Mouse (Mus musculus) heart, embryonic 11.5 days (tissue): Measurements from ENCODE around the gene Apol9a. TPM values are rescaled to one million over a fixed set of nuclear protein-coding genes. Genes with fewer than 3 reads are reported as not detected.

Source experiments
- polyA plus RNA-seq: library from polyadenylated mRNA; unstranded; fragments of >200 nt; fragmentation: Nextera tagmentation; extraction: Ambion mirVana; gene quantifications from 2 replicates; pipeline ENCODE4 v1.2.1, GENCODE M21; 2014

The Apol9a gene
- polyA plus RNA-seq, 1 experiment from 2014 or later, result 0.52 TPM

Other genes starting within 250 kb of the Apol9a start
- gene Rbfox2, start 104.1 kb downstream of the Apol9a start, polyA plus RNA-seq, result 81.1 and 81.5 TPM in 2 replicates
- 0.13 TPM in 1 of 2 replicates, not detected in the other for gene Apol7a, start 12.0 kb downstream of the Apol9a start, polyA plus RNA-seq
- gene Apol7b, start 36.4 kb upstream of the Apol9a start, polyA plus RNA-seq, result not detected in 2 replicates
- gene Apol10a, start 65.9 kb upstream of the Apol9a start, polyA plus RNA-seq, result not detected in 2 replicates
- gene Apol11a, start 97.1 kb upstream of the Apol9a start, polyA plus RNA-seq, result not detected in 2 replicates
- gene Apol7c, start 122.2 kb upstream of the Apol9a start, polyA plus RNA-seq, result not detected in 2 replicates
- not detected in 2 replicates for gene 1700025B11Rik, start 150.8 kb upstream of the Apol9a start, polyA plus RNA-seq
- gene Apol10b, start 185.0 kb upstream of the Apol9a start, polyA plus RNA-seq, result not detected in 2 replicates
- not detected in 2 replicates for gene Gm36245, start 188.1 kb upstream of the Apol9a start, polyA plus RNA-seq
- gene Apol11b, start 232.2 kb upstream of the Apol9a start, polyA plus RNA-seq, result not detected in 2 replicates